Mouse (Mus musculus) hindbrain, postnatal 0 days (tissue): ENCODE measurements around the gene Slc7a4. TPM values are rescaled to one million over a fixed set of nuclear protein-coding genes. Genes with fewer than 3 reads are reported as not detected.

Experiments used
- ATAC-seq: fragments of 200-750 bp; cut with Nextera tagmentation; 2 replicates; pipeline ENCODE4 v1.8.0; 2017; ENCODE audit warnings: mild to moderate bottlenecking, moderate TSS enrichment, moderate library complexity
- DNase-seq: peaks from one replicate; pipeline ENCODE4 v3.0.0-alpha.2; 2015; ENCODE audit warnings: low spot score
- H3K27ac ChIP-seq: fragments of 300-500 bp; sonication (generic); 2 replicates; pipeline ENCODE4 v1.5.1; 2014; ENCODE audit warnings: mild to moderate bottlenecking
- H3K27me3 ChIP-seq: fragments of 300-500 bp; sonication (generic); 2 replicates; pipeline ENCODE4 v1.6.1; 2014; ENCODE audit warnings: low read length, mixed read lengths; ENCODE audit not compliant: insufficient read depth
- H3K36me3 ChIP-seq: fragments of 300-500 bp; sonication (generic); 2 replicates; pipeline ENCODE4 v1.6.1; 2014; ENCODE audit warnings: low read length, mixed read lengths; ENCODE audit not compliant: insufficient read depth
- H3K4me1 ChIP-seq: fragments of 300-500 bp; sonication (generic); 2 replicates; pipeline ENCODE4 v1.6.1; 2014; ENCODE audit warnings: antibody characterized with exemption, low read length, mixed read lengths; ENCODE audit not compliant: insufficient read depth
- H3K4me2 ChIP-seq: fragments of 300-500 bp; sonication (generic); 2 replicates; pipeline ENCODE4 v1.6.1; 2014; ENCODE audit warnings: low read depth, mild to moderate bottlenecking, low read length, moderate library complexity, mixed read lengths
- H3K4me3 ChIP-seq: fragments of 300-500 bp; sonication (generic); 2 replicates; pipeline ENCODE4 v1.5.1; 2014; ENCODE audit warnings: low read length
- H3K9ac ChIP-seq: fragments of 300-500 bp; sonication (generic); replicated peaks from 2 replicates; pipeline ENCODE4 v1.6.1; 2014; ENCODE audit warnings: mild to moderate bottlenecking, low read length, moderate library complexity, mixed read lengths
- H3K9me3 ChIP-seq: fragments of 300-500 bp; sonication (generic); 2 replicates; pipeline ENCODE4 v1.6.1; 2016; ENCODE audit warnings: low read length, mixed read lengths
- CTCF ChIP-seq: IDR thresholded peaks from 2 replicates; pipeline ENCODE4 v1.5.1; 2016; ENCODE audit warnings: antibody characterized with exemption, control low read depth, low read depth
- WGBS: fragments of 180-500 bp; shearing (Covaris S2); extraction: QIAGEN DNeasy Blood & Tissue Kit; methylation state at CpG from one replicate; pipeline ENCODE4 v1.1.7; 2014; 5-methylcytosine and 5-hydroxymethylcytosine counted together
- polyA plus RNA-seq: library from polyadenylated mRNA; unstranded; fragments of >200 nt; fragmentation: Nextera tagmentation; extraction: Ambion mirVana; gene quantifications from 2 replicates; pipeline ENCODE4 v1.2.1, GENCODE M21; 2015
- total RNA-seq: library from RNA; depleted of rRNA; stranded (reverse); fragments of >200 nt; gene quantifications from 2 replicates; pipeline ENCODE4 v1.2.3, GENCODE M21; 2014

Gene Slc7a4
- total and polyA plus RNA-seq, 2 experiments from 2014 or later: 42.8 to 74.6 TPM

DNA sequence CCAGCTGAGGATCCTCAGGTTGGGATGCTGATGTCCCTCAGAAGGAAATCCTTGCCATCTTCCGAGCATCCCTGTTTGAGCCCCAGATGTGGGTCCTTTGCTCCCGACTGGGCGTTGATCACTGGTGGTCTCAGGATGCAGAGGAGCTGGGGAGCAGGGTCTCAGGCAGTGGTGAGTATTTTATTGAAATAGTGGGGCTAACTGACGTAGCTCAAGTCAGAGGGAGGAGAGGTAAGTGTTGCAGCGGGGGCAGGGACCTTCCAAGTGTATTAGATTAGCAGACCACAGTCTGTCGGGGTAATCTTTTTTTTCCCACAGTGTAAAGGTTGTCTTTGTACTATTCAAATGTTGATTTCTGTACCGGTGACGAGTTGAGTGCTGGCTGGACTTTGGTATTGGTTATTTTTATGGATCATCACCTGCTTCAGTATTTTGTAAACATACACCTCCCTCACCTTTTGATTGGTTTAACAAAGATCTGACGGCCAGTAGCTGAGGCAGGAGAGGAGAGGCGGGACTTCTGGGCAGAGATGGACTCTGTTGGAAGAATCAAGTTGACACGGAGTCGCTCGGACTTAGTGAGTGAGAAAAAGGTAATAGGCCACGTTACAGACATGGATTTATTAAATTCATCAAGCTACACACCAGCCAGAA is 50.2 kb downstream of the Slc7a4 start:
- Histone ChIP-seq H3K4me2 (no peak overlapping the region), H3K27me3 (no peaks in the 10 kb centered on the region), H3K27ac (no peak overlapping the region), H3K4me1 (peaks cover 14% of the 10 kb centered on the region), H3K9ac (no peak overlapping the region), H3K4me3 (no peak overlapping the region), H3K36me3 (peaks cover 7% of the 10 kb centered on the region; the same call in 1 of the 2 replicates), H3K9me3 (no peaks in the 10 kb centered on the region)
- WGBS: 71% methylated on average over 14 of the region's 14 CpGs
- ATAC-seq (no peak), DNase-seq (no peak)
- no peak for TF ChIP-seq CTCF

DNA sequence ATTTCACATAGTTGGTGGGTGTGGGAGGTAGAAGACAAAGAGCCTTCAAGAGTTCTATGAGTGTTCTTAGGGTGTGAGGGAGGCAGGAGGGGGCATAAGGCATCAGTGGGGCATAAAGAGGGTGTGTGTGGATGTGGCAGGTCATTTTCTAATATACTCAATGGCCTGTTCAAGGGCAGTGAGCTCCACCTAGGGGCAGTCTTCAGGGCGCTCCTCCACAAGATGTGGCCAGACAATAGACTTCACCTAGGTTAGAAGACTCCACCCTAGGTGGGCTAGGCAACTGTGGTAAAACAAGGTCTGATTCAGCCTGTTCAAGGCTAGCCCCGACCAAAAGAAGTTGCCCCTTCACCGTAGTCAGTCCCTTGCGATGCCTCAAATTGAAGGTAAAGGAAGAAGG is 50.7 kb downstream of the Slc7a4 start:
- no peak for ATAC-seq

GRCm38 (mm10) chr16:17530640-17531288 is 52.2 kb downstream of the Slc7a4 start, which contains the start of gene Thap7:
TSS of gene Thap7 (minus strand) at chr16:17531136.
- Histone ChIP-seq H3K4me3 (peak within 1 kb of the TSS; percentile 54), H3K27ac (peak within 1 kb of the TSS; percentile 99), H3K4me1 (peaks cover 14% of the 10 kb centered on the region), H3K9ac (peak within 1 kb of the TSS; percentile 70), H3K4me2 (peak within 1 kb of the TSS; percentile 63), H3K27me3 (no peaks in the 10 kb centered on the region), H3K9me3 (no peaks in the 10 kb centered on the region), H3K36me3 (peaks cover 17% of the 10 kb centered on the region)
- DNase-seq: peak; percentile 99
- WGBS: under 1% methylated on average over 67 of the region's 67 CpGs
- TF ChIP-seq CTCF: no peak
- ATAC-seq: peak; percentile 96

More for the DNA sequence above, 50.7 kb downstream of the Slc7a4 start:
- TF ChIP-seq CTCF: peak; percentile 55
- Histone ChIP-seq H3K4me2 (no peak overlapping the region), H3K9ac (no peak overlapping the region), H3K9me3 (no peaks in the 10 kb centered on the region), H3K4me1 (peaks cover 14% of the 10 kb centered on the region), H3K36me3 (peaks cover 12% of the 10 kb centered on the region; the same call in 1 of the 2 replicates), H3K27ac (no peak overlapping the region), H3K4me3 (no peak overlapping the region), H3K27me3 (no peaks in the 10 kb centered on the region)
- 64% methylated on average over 4 of the region's 4 CpGs for WGBS
- peak; percentile 19 for DNase-seq

DNA sequence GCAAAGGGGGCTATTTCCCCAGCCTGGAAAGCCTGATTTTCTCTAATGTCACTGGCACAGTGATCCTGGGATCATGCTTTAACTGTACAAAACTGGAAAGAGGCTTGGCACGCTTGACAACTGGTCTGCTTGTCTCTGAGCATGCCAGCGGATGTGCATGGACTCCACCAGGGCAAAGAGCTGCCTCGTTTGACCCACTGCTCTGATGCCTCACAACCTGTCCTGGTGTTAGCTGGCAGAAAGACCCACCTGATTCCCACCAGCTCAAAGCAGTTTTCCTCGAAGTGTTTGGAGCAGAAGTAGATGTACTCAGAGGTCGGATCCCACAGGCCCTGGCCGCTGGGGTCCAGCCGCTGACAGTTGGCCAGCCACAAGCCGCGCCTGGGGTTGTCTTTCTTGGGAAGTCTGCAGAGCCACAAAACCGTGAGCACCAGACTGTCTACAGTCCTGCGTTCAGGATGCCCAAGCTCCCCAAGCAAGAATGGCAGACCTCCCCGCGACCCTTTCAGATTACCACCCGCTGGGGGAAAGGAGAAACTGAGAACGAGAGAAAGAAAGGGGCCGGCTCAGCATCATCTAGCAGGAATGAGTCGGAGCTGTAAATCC is 52.9 kb downstream of the Slc7a4 start:
- 12% methylated on average over 17 of the region's 17 CpGs for WGBS
- DNase-seq: no peak
- ATAC-seq: peak; percentile 3; the same call in 1 of the 2 replicates
- Histone ChIP-seq H3K4me1 (peaks cover 14% of the 10 kb centered on the region), H3K4me3 (peak overlapping the region; percentile 54), H3K27ac (peak overlapping the region; percentile 99), H3K27me3 (no peaks in the 10 kb centered on the region), H3K4me2 (peak overlapping the region; percentile 63), H3K36me3 (peaks cover 24% of the 10 kb centered on the region), H3K9ac (peak overlapping the region; percentile 70), H3K9me3 (no peaks in the 10 kb centered on the region)
- no peak for TF ChIP-seq CTCF

- H3K36me3 ChIP-seq: peaks cover 37% of the 10 kb centered on the region
These were observed 54.7 kb downstream of the Slc7a4 start for GRCm38 (mm10) chr16:17528276-17528675.

GRCm38 (mm10) chr16:17527606-17528005 is 55.4 kb downstream of the Slc7a4 start:
- ATAC-seq: no peak
- Histone ChIP-seq H3K4me1 (peaks cover 14% of the 10 kb centered on the region), H3K4me2 (no peak overlapping the region), H3K4me3 (no peak overlapping the region), H3K27ac (no peak overlapping the region), H3K9me3 (no peaks in the 10 kb centered on the region), H3K9ac (no peak overlapping the region), H3K27me3 (no peaks in the 10 kb centered on the region), H3K36me3 (peaks cover 44% of the 10 kb centered on the region)
- DNase-seq: no peak
- TF ChIP-seq CTCF: no peak

More at GRCm38 (mm10) chr16:17528276-17528675, 54.7 kb downstream of the Slc7a4 start:
- Histone ChIP-seq H3K9ac (no peak overlapping the region), H3K27me3 (no peaks in the 10 kb centered on the region), H3K4me1 (peaks cover 14% of the 10 kb centered on the region), H3K9me3 (no peaks in the 10 kb centered on the region), H3K4me2 (no peak overlapping the region), H3K27ac (no peak overlapping the region), H3K4me3 (no peak overlapping the region)
- 86% methylated on average over 13 of the region's 13 CpGs for WGBS
- no peak for DNase-seq
- no peak for ATAC-seq
- TF ChIP-seq CTCF: no peak
